Mouse (Mus musculus) intestine, embryonic 15.5 days (tissue): ENCODE results near the gene Rab11fip4. TPM values are rescaled to one million over a fixed set of nuclear protein-coding genes. Genes with fewer than 3 reads are reported as not detected.

Experiments
- ATAC-seq: fragments of 200-750 bp; cut with Nextera tagmentation; 2 replicates; pipeline ENCODE4 v1.8.0; 2017; ENCODE audit warnings: moderate TSS enrichment, moderate library complexity
- H3K27ac ChIP-seq: fragments of 300-500 bp; sonication (generic); 2 replicates; pipeline ENCODE4 v1.5.1; 2015; ENCODE audit warnings: mild to moderate bottlenecking, inconsistent platforms
- H3K27me3 ChIP-seq: fragments of 300-500 bp; sonication (generic); replicated peaks from 2 replicates; pipeline ENCODE4 v1.6.1; 2015; ENCODE audit warnings: inconsistent platforms
- H3K36me3 ChIP-seq: fragments of 300-500 bp; sonication (generic); 2 replicates; pipeline ENCODE4 v1.6.1; 2015; ENCODE audit warnings: inconsistent platforms
- H3K4me1 ChIP-seq: fragments of 300-500 bp; sonication (generic); replicated peaks from 2 replicates; pipeline ENCODE4 v1.6.1; 2015; ENCODE audit warnings: inconsistent platforms
- H3K4me2 ChIP-seq: fragments of 300-500 bp; sonication (generic); replicated peaks from 2 replicates; pipeline ENCODE4 v1.6.1; 2015; ENCODE audit warnings: mild to moderate bottlenecking, inconsistent platforms
- H3K4me3 ChIP-seq: fragments of 300-500 bp; sonication (generic); replicated peaks from 2 replicates; pipeline ENCODE4 v1.5.1; 2015; ENCODE audit warnings: inconsistent platforms
- H3K9ac ChIP-seq: fragments of 300-500 bp; sonication (generic); 2 replicates; pipeline ENCODE4 v1.6.1; 2015; ENCODE audit warnings: inconsistent platforms
- H3K9me3 ChIP-seq: fragments of 300-500 bp; sonication (generic); 2 replicates; pipeline ENCODE4 v1.6.1; 2016; ENCODE audit warnings: inconsistent platforms
- WGBS: fragments of 180-500 bp; shearing (Covaris S2); methylation state at CpG from one replicate; pipeline ENCODE4 v1.1.7; 2015; 5-methylcytosine and 5-hydroxymethylcytosine counted together
- polyA plus RNA-seq: library from polyadenylated mRNA; unstranded; fragments of >200 nt; fragmentation: Nextera tagmentation; extraction: Ambion mirVana; gene quantifications from 2 replicates; pipeline ENCODE4 v1.2.1, GENCODE M21; 2015

The Rab11fip4 gene
- polyA plus RNA-seq, 1 experiment from 2014 or later: 1.8 TPM

DNA sequence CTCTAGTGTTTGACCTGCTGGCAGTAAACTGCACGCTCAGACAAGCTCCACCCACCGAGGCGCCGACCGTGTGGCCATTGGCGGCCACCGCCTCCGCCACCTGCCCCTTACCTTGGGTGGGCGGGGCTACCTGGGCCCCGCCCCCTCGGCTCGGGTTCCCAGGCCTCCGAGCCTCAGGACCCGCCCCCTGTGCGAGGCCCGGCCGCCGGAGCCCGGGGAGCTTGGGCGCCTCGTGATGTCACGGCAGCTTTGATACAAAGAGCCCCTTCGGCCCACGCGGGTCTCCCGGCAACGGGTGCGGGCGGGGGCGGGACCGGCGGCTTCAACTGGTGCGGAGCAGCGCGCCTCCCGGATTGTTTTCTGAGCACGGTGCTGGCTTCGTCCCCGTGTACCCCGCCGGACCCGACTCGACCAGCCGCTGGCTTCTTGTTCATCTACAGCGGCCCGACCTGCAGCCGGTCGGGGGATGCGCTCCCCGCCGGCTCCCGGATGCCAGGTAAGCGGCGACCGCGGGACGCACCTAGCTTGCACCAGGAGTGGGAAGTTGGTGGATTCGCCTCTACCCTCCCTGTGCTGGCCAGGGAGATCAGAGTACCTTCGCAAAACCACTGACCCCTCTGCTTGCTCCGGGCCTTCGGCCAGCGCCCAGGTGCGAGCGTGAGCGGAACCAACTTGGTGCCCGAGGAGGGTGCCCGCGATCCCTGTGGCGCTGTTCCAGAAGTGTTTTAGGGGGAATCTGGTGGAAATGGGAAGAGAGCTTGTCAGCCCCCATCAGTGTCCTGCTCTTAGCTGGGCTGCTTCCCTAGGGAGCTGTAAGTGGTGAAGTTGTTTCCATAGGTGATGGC lies 69.6 kb downstream of the Rab11fip4 start:
- H3K27ac ChIP-seq: no peak overlapping the region
- peak; percentile 95 for ATAC-seq

DNA sequence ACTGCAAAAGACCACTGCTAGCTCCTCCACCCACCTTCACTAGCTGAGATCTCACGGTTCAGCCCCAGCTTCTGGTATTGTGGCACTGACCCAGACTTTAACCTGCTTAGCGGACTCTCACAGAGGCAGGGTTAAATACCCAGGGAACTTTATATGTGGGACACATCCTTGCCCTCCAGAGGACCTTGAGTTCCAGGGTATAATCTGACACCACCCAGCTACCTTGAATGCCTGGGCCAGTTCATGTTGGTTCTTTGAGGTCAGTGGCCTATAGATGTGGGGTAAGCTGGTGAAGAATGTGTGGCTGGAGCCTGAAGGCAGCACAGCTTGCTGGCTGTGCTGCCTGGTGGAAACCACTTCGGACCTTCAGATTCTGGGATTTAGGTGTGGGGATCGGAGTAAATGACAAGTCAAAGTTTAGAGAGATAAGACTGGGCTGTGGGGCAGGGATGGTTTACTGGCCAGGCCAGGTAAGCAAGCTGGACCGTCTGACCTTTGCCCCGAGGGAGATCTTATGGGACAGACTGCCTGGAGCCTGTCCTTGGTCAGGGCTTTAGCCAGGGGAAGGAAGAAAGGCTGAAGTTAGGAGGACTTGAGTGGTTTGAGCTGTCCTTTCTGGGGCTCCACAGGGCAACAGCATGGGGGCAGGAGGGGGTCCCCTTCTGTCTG lies 71.0 kb downstream of the Rab11fip4 start:
- H3K36me3 ChIP-seq: no peaks in the 10 kb centered on the region
- H3K4me2 ChIP-seq: peak overlapping the region; percentile 99
- H3K9ac ChIP-seq: no peak overlapping the region
- no peak for ATAC-seq
- H3K4me1 ChIP-seq: peaks cover 19% of the 10 kb centered on the region
- 50% methylated on average over 6 of the region's 6 CpGs for WGBS
- H3K27me3 ChIP-seq: no peaks in the 10 kb centered on the region
- H3K27ac ChIP-seq: no peak overlapping the region
- no peak overlapping the region for H3K4me3 ChIP-seq
- H3K9me3 ChIP-seq: no peaks in the 10 kb centered on the region

More for the DNA sequence above, 69.6 kb downstream of the Rab11fip4 start:
- Histone ChIP-seq H3K4me1 (peaks cover 19% of the 10 kb centered on the region), H3K27me3 (no peaks in the 10 kb centered on the region), H3K4me2 (peak overlapping the region; percentile 99), H3K4me3 (peak overlapping the region; percentile 48), H3K9ac (peak overlapping the region; percentile 60), H3K36me3 (no peaks in the 10 kb centered on the region), H3K9me3 (no peaks in the 10 kb centered on the region)
- under 1% methylated on average over 69 of the region's 69 CpGs for WGBS

DNA sequence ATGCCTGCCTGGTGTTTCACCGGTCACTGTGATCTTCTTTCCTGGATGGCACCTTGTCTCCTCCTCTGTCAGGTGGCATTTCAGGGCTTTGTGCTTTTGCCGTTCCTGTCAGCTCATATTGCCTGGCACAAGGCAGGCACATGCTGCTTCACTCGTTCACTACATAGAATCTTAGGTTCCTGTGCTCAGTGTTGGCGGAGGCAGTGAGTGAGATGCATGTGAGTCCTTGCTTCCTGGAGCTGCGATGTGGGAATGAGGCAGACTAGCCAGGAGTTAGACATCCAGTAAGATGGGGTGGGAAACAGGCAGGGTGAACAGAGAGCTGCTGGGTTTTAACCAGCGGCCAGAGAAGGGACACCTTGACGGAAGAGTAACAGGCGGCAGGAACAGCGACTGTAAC lies 72.1 kb downstream of the Rab11fip4 start:
- H3K4me3 ChIP-seq: no peak overlapping the region
- 83% methylated on average over 9 of the region's 9 CpGs for WGBS
- no peak overlapping the region for H3K4me2 ChIP-seq
- no peaks in the 10 kb centered on the region for H3K9me3 ChIP-seq
- no peaks in the 10 kb centered on the region for H3K36me3 ChIP-seq
- no peak for ATAC-seq
- H3K27me3 ChIP-seq: no peaks in the 10 kb centered on the region
- H3K4me1 ChIP-seq: peaks cover 19% of the 10 kb centered on the region
- no peak overlapping the region for H3K27ac ChIP-seq
- H3K9ac ChIP-seq: no peak overlapping the region

DNA sequence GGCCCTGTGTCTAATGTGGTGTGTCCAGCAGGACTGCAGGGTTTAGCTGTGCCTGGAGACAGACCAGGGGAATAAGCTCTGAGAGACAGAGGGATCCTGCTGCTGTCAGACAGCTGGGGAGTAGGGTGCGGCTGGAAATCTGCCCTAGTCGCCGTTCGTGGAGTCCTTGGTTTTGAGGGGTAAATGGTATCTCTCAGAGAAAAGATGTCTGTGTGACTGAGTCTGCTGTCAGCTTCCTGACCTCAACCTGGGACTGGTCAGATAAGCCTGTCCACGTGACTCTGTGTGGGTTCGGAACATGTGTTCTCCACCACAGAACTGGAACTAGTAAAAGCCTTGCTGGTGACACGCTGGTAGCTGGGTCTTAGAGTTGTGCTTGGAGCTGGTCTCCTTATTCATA lies 72.6 kb downstream of the Rab11fip4 start:
- Histone ChIP-seq H3K4me1 (peaks cover 19% of the 10 kb centered on the region), H3K4me2 (no peak overlapping the region), H3K9ac (no peak overlapping the region), H3K27ac (no peak overlapping the region), H3K9me3 (no peaks in the 10 kb centered on the region), H3K27me3 (no peaks in the 10 kb centered on the region), H3K4me3 (no peak overlapping the region), H3K36me3 (no peaks in the 10 kb centered on the region)
- 83% methylated on average over 7 of the region's 7 CpGs for WGBS
- no peak for ATAC-seq

DNA sequence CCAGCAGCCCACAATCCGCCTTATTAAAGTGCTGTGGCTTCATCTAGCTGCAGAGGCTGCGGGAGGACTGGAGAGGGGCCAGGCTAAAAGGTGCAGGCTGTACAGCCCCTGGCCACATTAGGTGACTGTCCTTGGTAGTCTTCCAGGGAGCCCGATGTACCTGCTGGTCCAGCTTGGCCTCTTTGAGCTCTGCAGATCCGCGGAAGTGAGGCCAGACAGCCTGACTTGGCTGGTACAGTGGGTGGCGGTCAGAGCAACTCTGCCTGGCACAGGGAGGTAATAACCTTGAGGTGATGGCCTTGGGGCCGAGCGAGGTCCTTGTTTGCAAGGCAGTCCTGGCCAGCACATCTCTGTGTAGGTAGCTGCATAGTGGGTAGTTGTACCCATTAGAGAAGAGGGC lies 75.5 kb downstream of the Rab11fip4 start:
- Histone ChIP-seq H3K4me1 (peaks cover 17% of the 10 kb centered on the region), H3K4me2 (no peak overlapping the region), H3K36me3 (no peaks in the 10 kb centered on the region), H3K27me3 (no peaks in the 10 kb centered on the region), H3K27ac (no peak overlapping the region), H3K9ac (no peak overlapping the region), H3K9me3 (no peaks in the 10 kb centered on the region), H3K4me3 (no peak overlapping the region)
- 0 out of 2 replicates have a peak, but pooled peaks have one; percentile 17 for ATAC-seq
- WGBS: 82% methylated on average over 8 of the region's 8 CpGs

DNA sequence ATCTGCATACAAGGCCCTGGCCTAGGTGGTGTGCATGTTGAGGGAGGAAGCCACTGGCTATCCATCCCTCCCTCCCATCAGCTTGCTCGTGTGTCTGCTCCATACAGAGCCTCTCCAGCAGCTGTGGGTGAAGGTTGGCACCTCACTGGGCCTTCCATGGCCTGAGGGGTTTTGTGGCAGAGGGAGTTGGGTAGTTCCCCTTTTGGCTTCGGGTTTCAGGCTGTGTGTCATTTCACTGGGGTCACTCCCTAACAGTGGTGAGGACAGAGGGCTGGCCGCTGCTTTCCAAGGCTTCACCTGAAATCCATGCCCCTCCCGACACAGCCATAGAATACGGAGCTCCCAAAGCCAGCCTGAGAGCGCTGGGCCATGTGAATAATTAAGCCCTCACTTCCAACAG lies 78.2 kb downstream of the Rab11fip4 start:
- no peaks in the 10 kb centered on the region for H3K27me3 ChIP-seq
- H3K4me1 ChIP-seq: peaks cover 15% of the 10 kb centered on the region
- H3K9me3 ChIP-seq: no peaks in the 10 kb centered on the region
- 67% methylated on average over 6 of the region's 6 CpGs for WGBS
- no peaks in the 10 kb centered on the region for H3K36me3 ChIP-seq
- H3K9ac ChIP-seq: no peak overlapping the region
- H3K27ac ChIP-seq: no peak overlapping the region
- no peak overlapping the region for H3K4me2 ChIP-seq
- H3K4me3 ChIP-seq: no peak overlapping the region
- no peak for ATAC-seq

DNA sequence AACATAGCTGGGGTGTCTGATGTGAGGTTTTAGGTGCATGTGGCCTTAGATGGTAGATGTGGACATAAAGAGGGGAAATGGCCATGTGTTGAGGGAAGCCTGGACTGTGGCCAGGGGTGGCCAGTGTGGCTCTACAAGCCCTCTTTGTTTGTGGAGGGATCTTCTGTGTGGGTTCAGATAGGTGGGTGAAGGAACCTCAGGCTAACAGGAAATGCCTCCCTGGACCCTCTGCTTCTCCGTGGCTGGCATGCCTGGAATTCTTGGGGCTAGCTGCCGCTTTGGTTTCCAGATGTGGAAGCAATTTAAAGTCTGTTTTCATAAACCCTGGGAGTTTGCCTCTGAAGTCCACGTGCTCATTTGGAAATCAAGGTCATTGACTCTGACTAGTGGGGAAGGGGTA lies 78.9 kb downstream of the Rab11fip4 start:
- H3K4me3 ChIP-seq: no peak overlapping the region
- H3K9ac ChIP-seq: no peak overlapping the region
- H3K36me3 ChIP-seq: no peaks in the 10 kb centered on the region
- H3K27ac ChIP-seq: no peak overlapping the region
- H3K9me3 ChIP-seq: no peaks in the 10 kb centered on the region
- H3K27me3 ChIP-seq: no peaks in the 10 kb centered on the region
- no peak for ATAC-seq
- peaks cover 15% of the 10 kb centered on the region for H3K4me1 ChIP-seq
- WGBS: 18% methylated on average over 3 of the region's 3 CpGs
- no peak overlapping the region for H3K4me2 ChIP-seq

DNA sequence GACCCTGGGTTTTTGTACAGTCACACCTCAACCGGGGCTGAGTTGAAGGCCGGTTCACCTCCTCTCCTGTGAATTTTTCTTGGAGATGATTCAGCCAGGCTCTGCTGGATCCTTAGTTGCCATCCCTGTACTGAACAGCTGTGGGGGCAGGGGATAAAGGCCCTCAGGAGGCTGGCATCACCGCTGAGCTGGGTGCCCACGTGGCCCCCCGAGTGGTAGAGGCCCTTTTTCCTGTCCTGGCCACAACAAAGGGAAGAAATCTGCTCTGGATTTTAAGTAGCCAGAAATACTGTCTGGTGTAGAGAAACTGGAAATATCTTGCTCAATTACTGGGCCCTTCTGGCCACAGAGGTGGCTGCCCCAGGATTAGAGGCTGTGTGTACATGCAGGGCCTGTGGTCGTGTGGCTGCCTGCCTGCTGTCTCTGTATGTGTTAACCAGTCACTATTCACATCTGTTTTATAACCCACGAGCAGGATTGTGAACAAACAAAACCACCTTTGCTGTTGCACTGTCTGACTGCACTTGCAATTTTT lies 79.5 kb downstream of the Rab11fip4 start:
- WGBS: 55% methylated on average over 7 of the region's 7 CpGs
- Histone ChIP-seq H3K4me2 (no peak overlapping the region), H3K27ac (no peak overlapping the region), H3K4me1 (peaks cover 15% of the 10 kb centered on the region), H3K9me3 (no peaks in the 10 kb centered on the region), H3K4me3 (no peak overlapping the region), H3K36me3 (no peaks in the 10 kb centered on the region), H3K27me3 (no peaks in the 10 kb centered on the region), H3K9ac (no peak overlapping the region)
- ATAC-seq: no peak

DNA sequence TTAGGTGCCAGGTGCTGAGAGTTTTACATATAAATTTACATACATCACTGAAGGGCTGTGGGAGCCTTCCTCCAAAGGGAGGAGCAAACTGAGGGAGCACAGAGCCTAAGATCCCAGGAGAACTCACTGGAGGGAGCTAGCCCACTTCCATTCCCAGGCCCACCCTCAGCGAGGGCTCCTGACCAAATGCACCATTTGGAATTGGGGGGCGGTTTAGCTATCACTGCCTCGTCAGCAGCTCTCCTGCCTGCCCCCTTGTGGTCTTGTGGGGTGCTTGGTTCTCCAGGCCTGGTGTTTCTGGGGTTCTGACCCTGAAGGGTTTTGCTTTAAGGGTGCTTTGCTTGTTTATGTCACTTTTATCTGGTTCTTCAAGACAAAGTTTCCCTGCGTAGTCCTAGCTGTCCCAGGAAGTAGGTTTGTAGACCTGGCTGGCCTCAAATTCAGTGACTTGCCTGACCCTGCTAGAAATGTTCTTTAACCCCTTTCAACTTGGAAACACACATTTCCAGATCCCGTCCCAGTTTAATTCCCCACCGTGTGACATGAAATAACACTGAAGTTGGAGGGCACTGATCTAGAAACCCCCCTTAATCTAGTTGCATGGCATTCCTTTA lies 80.8 kb downstream of the Rab11fip4 start:
- Histone ChIP-seq H3K27ac (no peak overlapping the region), H3K4me2 (no peak overlapping the region), H3K4me3 (no peak overlapping the region), H3K36me3 (no peaks in the 10 kb centered on the region), H3K9me3 (no peaks in the 10 kb centered on the region), H3K9ac (no peak overlapping the region), H3K4me1 (peaks cover 15% of the 10 kb centered on the region), H3K27me3 (no peaks in the 10 kb centered on the region)
- 64% methylated on average over 6 of the region's 6 CpGs for WGBS
- ATAC-seq: no peak

DNA sequence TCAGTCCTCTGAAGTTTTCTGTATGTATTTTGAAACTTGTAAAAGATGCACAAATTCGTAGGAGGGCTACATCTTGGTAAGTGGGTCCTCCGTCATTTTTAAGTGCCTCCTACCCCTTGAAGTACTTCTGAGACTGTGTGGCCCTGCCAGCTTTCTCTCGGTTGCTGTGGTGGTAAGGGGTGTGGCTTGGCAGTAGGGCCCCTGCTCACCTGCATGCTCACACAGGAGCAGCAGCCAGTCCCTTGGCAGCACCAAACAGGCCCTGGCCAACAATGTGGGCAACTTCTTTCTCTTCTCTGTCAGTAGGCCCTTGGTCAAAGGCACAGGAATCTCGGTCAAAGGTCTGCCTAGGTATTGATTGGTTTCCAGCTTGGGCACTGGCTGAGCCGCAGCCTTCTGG lies 82.1 kb downstream of the Rab11fip4 start:
- peaks cover 15% of the 10 kb centered on the region for H3K4me1 ChIP-seq
- H3K4me3 ChIP-seq: no peak overlapping the region
- 64% methylated on average over 5 of the region's 5 CpGs for WGBS
- no peaks in the 10 kb centered on the region for H3K36me3 ChIP-seq
- no peak overlapping the region for H3K9ac ChIP-seq
- H3K4me2 ChIP-seq: no peak overlapping the region
- H3K9me3 ChIP-seq: no peaks in the 10 kb centered on the region
- no peaks in the 10 kb centered on the region for H3K27me3 ChIP-seq
- ATAC-seq: peak; percentile 17; the same call in 1 of the 2 replicates
- no peak overlapping the region for H3K27ac ChIP-seq

DNA sequence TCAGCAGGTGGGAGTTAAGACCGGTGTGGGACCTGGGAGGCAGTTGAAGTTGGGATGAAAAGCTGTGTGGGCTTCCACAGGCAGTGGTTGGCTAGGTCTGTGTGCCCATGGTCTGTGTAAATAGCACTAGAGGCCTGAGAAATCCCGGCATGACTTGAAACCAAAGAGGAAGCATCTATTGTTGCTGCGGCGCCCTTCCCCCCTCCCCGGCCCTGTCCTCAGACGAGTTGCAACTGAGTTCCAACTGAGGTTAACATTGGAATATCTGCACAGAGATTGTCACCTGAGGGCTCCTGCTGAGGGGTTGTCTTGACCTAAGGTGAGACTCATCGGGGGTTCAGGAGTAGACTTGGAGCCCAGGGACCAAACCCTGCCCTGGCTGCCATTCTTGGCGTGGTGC lies 82.7 kb downstream of the Rab11fip4 start:
- no peak for ATAC-seq
- Histone ChIP-seq H3K4me2 (no peak overlapping the region), H3K4me3 (no peak overlapping the region), H3K36me3 (no peaks in the 10 kb centered on the region), H3K4me1 (peaks cover 15% of the 10 kb centered on the region), H3K27ac (no peak overlapping the region), H3K9me3 (no peaks in the 10 kb centered on the region), H3K9ac (no peak overlapping the region), H3K27me3 (no peaks in the 10 kb centered on the region)
- WGBS: 55% methylated on average over 8 of the region's 8 CpGs

DNA sequence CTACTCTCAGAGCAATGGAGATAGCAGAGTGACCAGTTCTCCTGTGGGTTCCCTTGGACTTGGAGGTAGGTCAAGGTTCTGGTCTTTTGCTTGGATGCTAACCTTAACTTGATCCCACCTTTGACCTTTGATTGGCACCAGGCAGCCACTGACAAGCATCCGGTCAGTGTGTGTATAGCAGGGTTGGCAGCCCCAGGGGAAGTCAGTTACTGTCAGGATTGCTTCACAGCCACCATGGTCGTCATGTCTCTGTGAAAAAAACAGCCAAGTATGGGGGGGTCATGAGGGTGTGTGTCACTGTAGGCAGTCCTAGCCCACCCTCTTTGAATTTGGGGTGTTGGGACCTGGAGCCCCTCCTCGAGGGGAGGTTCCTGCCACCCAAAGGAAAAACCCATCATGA lies 83.2 kb downstream of the Rab11fip4 start:
- 78% methylated on average over 3 of the region's 3 CpGs for WGBS
- Histone ChIP-seq H3K36me3 (no peaks in the 10 kb centered on the region), H3K4me3 (no peak overlapping the region), H3K4me2 (no peak overlapping the region), H3K9me3 (no peaks in the 10 kb centered on the region), H3K27ac (no peak overlapping the region), H3K4me1 (peaks cover 15% of the 10 kb centered on the region), H3K27me3 (no peaks in the 10 kb centered on the region), H3K9ac (no peak overlapping the region)
- no peak for ATAC-seq
